Mouse (Mus musculus) spleen, postnatal 36 days (tissue): ENCODE data around the gene Gm45194.

Source experiments
- DNase-seq, 2 experiments: peaks; one replicate each; pipeline ENCODE4 v3.0.0; 2022; ENCODE audit warnings: low spot score in 2 of 2, mixed read lengths in 1 of 2

Gm45194 gene

DNA sequence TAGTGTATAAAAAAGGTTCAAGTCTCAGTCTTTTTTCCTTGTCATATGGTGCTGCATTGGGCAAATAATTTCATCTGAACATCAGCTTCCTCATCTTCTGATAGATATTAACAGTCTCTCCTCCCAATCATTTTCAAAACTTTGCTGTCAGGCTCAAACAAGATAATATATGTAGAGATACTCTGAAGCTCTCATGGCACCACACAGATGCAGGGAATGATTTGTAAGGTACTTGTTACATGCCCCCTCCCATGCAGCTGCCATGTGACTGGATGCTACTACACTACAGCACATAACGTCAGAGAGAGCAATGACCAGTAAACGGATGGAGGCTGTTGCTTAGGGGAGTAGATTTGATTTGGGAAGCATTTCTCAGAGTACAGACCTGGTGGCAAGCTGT is at the start of gene Gm45194:
TSS of gene Gm45194 (plus strand) at position 301 of the 400 bp plus-strand sequence.
- DNase-seq: no peak

DNA sequence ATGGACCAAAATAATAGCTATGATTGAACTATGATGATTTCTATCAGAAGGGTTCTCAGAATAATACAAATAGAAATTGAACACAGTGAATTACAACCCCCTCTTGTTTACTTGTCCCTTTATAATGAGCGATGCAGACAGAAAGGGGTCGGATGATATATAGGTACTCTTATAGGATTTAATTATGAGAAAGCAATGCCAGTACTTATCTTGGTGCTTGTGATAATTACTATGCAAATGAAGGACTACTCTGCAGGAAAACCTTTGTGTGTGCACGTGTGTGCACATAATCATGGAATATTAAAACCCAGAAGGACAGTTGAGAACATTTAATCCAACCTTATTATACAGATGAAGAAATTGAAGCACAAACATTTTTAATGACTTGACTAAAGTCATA is 35.3 kb upstream of the Gm45194 start:
- DNase-seq: no peak

DNA sequence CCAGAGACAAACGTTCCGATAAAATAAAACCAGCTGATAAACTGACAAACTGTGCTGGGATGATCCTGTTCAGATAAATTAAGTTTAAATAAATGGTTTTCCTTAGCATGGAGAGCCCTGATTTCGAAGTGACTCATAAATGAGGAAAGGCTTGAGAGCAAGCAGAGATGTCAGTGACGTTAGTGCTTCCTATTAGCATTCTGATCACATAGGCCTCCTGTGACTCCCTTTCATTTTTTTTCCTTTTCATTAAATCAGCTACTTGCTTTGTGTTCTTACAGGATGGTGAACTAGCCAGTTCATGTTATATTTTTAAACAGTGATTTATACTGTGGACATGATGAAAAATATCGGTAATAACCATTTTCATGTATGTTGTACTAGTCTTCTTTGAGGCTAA is 9.9 kb upstream of the Gm45194 start:
- DNase-seq: no peak

DNA sequence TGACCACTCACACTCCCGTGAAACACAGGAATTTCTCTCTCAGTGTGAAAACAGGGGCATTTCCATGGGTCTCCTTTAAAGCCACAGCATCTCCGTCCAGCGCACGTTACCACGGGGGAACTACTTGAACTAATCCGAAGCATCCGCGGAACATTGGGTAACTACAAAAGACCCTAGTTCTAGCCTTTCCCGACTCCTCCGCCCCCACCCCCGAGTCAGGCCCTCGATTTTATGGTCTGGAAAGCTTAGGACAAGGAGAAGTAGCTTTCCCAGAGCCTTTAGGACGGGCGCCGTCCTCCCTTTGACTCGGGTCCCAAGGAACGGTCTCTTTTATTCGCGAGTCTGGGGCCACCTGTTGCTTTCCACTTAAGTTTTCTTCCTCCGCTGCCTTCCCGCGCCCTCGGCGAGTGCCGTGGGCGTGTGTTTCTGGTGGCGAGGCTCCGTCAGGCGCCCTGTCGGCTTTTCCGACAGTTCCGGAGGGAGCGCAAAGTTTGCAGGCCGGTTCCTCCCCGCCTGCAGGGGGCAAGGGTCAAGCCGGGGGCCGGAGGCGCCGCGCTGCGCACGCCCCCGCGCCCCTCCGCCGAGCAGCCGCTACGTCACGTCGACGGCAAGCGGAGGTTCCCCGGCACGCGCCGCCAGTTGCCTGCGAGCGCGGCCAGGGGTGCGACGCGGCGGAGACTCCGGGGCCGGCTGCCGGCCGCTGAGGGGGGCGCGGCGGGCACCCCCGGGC is 3.3 kb downstream of the Gm45194 start:
- no peak for DNase-seq

DNA sequence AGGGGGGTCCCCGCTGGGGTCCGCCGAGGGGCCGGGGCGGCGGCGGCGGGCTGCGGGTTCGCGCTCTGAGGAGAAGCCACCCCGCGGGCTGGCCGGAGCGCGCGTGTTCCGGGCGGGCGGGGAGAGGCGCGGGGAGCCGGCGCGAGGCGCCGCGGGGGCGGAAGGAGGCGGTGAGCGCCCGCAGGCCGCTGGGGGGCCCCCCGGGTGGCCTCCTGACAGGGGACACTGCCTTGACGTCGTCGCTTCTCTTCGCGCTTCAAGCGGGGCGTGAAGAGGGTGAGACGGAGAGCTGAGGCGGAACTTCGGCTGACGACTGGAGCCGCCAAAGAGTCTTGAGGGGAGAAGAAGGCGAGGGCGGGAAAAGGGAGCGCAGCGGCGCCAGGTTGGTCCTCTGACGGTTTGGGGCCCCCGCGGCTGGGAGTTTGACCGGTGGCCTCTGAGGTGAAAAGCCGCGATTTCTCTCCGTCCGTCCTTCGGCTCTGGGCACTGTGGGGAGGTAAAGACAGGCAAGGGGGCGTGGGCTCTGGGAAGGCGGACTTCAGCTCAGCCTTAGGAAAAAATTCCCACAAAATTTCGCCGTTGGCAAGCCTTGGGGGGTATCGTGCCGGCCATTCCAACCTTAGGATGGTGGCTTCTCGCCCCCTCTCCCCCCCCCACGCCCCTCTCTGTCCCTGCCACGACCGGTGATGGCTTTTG is 4.0 kb downstream of the Gm45194 start:
- no peak for DNase-seq

DNA sequence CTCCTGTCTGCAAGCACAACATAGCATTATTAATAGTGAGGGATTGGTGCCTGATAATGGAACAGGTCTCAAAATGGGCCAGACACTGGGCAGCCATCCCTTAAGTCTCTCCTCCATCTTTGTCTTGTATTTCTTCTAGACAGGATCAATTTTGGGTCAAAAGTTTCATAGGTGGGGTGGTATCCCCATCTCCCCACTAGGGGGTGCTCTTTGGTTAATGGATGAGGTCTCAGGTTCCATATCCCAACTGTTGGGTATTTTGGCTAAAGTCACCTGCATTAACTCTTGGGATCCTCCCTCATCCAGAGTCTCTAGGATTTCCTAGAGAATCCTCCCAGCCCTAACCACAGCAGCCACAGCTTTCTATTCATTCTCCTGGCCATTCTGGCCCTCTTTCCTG is 26.2 kb downstream of the Gm45194 start:
- DNase-seq: no peak

DNA sequence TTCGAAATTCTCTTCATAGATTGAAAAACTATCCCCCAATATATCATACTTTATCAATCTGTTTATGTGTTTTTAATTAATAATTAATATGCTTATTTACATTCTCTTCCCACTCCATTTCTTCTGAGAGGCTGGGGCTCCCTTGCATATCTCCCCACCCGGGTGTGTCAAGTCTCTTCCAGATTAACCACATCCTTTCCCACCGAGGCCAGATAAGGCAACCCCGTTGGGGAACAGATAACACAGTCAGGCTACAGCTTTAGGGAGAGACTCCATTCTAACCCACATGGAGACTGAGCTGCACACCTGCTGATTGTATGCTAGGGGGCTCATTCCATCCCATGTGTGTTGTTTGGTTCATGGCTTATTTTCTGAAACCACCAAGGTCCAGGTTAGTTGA is 69.7 kb downstream of the Gm45194 start:
- DNase-seq: no peak

DNA sequence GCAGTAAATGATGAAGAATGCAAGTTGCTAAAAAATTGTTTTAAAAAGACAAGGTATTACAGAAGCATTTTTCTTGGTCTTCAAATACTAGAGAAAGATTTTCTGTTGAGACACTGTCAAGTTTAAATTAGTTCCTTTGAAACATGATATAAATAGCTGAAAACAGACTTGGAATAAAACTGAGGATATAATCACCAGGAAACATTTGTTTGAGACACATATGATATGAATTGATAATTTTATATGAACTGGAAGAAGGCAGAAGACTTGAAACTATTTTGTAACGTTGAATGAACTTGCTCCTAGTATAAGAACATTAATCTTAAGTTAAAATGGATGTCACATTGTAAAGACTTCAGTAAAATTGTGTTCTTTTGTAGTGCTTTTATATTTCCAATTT is 108.5 kb downstream of the Gm45194 start:
- no peak for DNase-seq

DNA sequence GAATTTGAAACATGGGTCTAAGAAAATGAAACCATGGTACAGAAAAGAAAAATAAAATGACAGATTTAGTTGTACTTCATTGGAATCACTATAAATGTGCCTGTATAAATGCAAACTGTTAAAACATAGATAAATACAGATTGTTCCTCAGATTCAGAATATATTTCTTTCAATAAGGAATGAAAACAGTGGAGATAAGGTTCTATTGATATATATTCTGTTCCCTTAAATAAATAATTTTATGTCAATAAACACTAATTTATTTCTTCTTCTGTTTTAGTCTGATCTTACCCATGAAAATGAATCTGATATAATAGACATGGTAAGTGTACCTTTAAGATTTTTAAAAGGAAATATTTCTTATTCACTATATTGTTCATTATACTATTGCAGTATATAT is 119.5 kb downstream of the Gm45194 start, which contains the start of gene Tex16:
TSS of gene Tex16 (plus strand) at position 301 of the 400 bp plus-strand sequence.
- no peak for DNase-seq

DNA sequence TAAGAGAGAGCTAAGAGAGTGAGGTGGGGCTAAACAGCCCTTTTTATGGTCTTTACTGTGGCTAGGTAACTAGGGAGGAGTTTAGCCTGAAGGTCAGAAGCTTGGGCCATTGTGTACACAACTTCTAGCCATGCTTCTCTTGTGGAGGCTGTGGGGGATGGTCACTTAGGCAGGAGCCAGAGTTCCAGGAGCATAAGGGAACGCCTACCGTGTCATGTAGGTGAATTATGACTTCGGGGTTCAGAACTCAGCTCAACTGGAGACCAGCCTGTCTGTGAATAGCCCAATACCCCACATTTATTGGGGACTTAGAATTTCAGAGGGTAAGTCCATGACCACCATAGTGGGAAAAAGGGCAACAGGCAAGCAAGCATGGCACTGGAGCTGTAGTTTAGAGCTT is 347.6 kb downstream of the Gm45194 start, which contains the start of gene 4933403O08Rik:
TSS of gene 4933403O08Rik (plus strand) at position 301 of the 400 bp plus-strand sequence.
- no peak for DNase-seq

DNA sequence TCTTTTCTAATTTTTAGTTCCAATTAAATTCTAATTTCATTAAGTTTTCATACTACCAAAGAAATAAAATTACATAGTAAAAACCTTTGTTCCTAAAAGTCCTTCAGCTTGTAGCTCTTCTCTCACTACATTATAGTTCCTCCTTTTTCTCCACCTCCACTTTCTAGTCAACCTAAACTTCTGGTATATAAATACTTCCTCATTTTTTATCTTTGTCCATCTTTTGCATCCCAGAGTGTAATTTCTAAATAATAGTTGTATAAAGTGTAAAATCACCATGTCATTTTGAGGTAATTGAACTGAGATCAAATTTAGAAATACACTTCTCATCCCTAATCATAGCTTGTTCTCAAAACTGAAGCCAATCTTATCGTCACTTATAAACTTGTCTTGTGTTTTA is 351.7 kb downstream of the Gm45194 start:
- no peak for DNase-seq

DNA sequence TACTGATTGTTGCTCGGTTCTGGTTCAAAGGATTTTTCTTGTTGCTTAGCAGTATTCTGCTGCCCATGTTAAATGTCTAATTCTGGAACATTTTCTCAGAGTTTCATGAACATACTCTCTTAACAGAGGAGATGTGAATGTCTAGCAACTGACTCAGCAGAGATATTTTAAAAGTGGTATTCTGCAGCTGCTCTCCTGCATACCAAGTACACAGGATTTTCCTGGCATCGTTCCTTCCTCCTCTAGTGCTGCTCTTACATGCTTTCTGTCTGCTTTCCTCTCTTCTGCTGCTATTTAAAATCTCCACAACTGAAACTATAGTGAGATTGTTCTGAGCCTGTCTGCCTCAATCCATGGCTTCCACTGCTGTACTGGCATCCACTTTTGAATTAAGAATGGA is 364.3 kb downstream of the Gm45194 start:
- DNase-seq: no peak

DNA sequence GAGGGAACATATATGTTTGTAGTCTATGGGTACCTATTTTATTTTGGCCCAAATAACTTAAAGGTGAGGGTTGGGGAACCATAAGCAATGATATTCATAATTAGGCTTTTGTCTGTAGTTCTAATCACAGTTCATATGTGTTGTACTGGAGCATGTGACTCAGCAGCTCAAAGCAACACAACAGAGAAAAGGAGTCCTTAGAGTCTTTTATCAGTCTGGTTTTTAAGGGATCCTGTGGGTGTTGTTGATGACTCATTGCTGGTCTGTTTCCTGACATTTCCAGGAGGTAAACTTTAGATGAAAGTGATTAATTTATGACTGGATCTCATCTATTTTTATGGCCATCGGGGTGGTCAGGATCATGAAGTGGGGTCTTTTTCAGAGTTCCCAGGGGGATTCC is 382.4 kb downstream of the Gm45194 start:
- no peak for DNase-seq
